Mouse (Mus musculus) lung, postnatal 0 days (tissue): Measurements from ENCODE around the gene Gen1.

Experiments
- CTCF ChIP-seq: IDR thresholded peaks from 2 replicates; pipeline ENCODE4 v1.5.1; 2016; ENCODE audit warnings: antibody characterized with exemption, mild to moderate bottlenecking
- EP300 ChIP-seq: IDR thresholded peaks from 2 replicates; pipeline ENCODE4 v1.6.1; 2016; ENCODE audit warnings: antibody characterized with exemption, mild to moderate bottlenecking, control low read depth

GRCm38 (mm10) chr12:11221524-11222330, 43.9 kb downstream of the Gen1 start:
- TF ChIP-seq CTCF (no peak), EP300 (no peak)
